Mouse (Mus musculus): ENCODE results near the gene Zfp651. TPM values are rescaled to one million over a fixed set of nuclear protein-coding genes. Genes with fewer than 3 reads are reported as not detected.

Zfp651 gene
- polyA plus RNA-seq, 1 experiment from 2014 or later: 8.0 TPM

- no peak overlapping the region for H3K4me2 ChIP-seq (replicated peaks; ENCODE audit: low read depth)
- no peak overlapping the region; the same call in 1 of the 2 replicates for H3K27ac ChIP-seq (replicated peaks)
- 54% methylated on average over 1 of the region's 1 CpGs for WGBS
- no peak for DNase-seq (ENCODE audit: low spot score)
- H3K4me3 ChIP-seq (ENCODE audit: low read depth, low read length): no peak overlapping the region
- no peaks in the 10 kb centered on the region for H3K36me3 ChIP-seq (ENCODE audit: control insufficient read depth, insufficient read depth, low read length)
- 0 out of 2 replicates have a peak, but pooled peaks cover 2% of the 10 kb centered on the region for H3K4me1 ChIP-seq (replicated peaks; ENCODE audit: control insufficient read depth, insufficient read depth)
- no peaks in the 10 kb centered on the region for H3K9me3 ChIP-seq (ENCODE audit: control insufficient read depth, low read length)
- no peaks in the 10 kb centered on the region for H3K27me3 ChIP-seq (ENCODE audit: control insufficient read depth, insufficient read depth, low read length)
- peak; percentile 36; the same call in 1 of the 2 replicates for ATAC-seq (ENCODE audit: low FRiP score, low TSS enrichment)
- no peak overlapping the region for H3K9ac ChIP-seq (ENCODE audit: low read length)
- TF ChIP-seq EP300 (optimal IDR thresholded peaks at IDR 0.05) (no peak), CTCF (IDR thresholded peaks at IDR 0.05; ENCODE audit: low read depth) (no peak)
Measured at GRCm38 (mm10) chr9:121794972-121795539, 35.9 kb downstream of the Zfp651 start.

GRCm38 (mm10) chr9:121797722-121798121 is 38.6 kb downstream of the Zfp651 start:
- Histone ChIP-seq H3K9me3 (ENCODE audit: control insufficient read depth, low read length) (no peaks in the 10 kb centered on the region), H3K27ac (replicated peaks) (no peak overlapping the region), H3K4me1 (replicated peaks; ENCODE audit: control insufficient read depth, insufficient read depth) (0 out of 2 replicates have a peak, but pooled peaks cover 2% of the 10 kb centered on the region), H3K9ac (ENCODE audit: low read length) (no peak overlapping the region), H3K27me3 (ENCODE audit: control insufficient read depth, insufficient read depth, low read length) (no peaks in the 10 kb centered on the region), H3K4me3 (ENCODE audit: low read depth, low read length) (no peak overlapping the region), H3K36me3 (ENCODE audit: control insufficient read depth, insufficient read depth, low read length) (no peaks in the 10 kb centered on the region), H3K4me2 (replicated peaks; ENCODE audit: low read depth) (no peak overlapping the region)
- WGBS: 8% methylated on average over 12 of the region's 12 CpGs
- peak; percentile 91 for DNase-seq (ENCODE audit: low spot score)
- TF ChIP-seq CTCF (IDR thresholded peaks at IDR 0.05; ENCODE audit: low read depth) (no peak), EP300 (optimal IDR thresholded peaks at IDR 0.05) (no peak)
- ATAC-seq (ENCODE audit: low FRiP score, low TSS enrichment): peak; percentile 75

- TF ChIP-seq EP300 (optimal IDR thresholded peaks at IDR 0.05) (no peak), CTCF (IDR thresholded peaks at IDR 0.05; ENCODE audit: low read depth) (no peak)
- Histone ChIP-seq H3K4me3 (ENCODE audit: low read depth, low read length) (no peak overlapping the region), H3K4me2 (replicated peaks; ENCODE audit: low read depth) (no peak overlapping the region), H3K9ac (ENCODE audit: low read length) (no peak overlapping the region), H3K4me1 (replicated peaks; ENCODE audit: control insufficient read depth, insufficient read depth) (0 out of 2 replicates have a peak, but pooled peaks cover 2% of the 10 kb centered on the region), H3K9me3 (ENCODE audit: control insufficient read depth, low read length) (no peaks in the 10 kb centered on the region), H3K36me3 (ENCODE audit: control insufficient read depth, insufficient read depth, low read length) (no peaks in the 10 kb centered on the region), H3K27ac (replicated peaks) (no peak overlapping the region), H3K27me3 (ENCODE audit: control insufficient read depth, insufficient read depth, low read length) (no peaks in the 10 kb centered on the region)
- DNase-seq (ENCODE audit: low spot score) (no peak), ATAC-seq (ENCODE audit: low FRiP score, low TSS enrichment) (no peak)
- 40% methylated on average over 6 of the region's 6 CpGs for WGBS
Measured at GRCm38 (mm10) chr9:121798887-121799520, 39.9 kb downstream of the Zfp651 start.

GRCm38 (mm10) chr9:121802747-121803146 is 43.6 kb downstream of the Zfp651 start:
- DNase-seq (ENCODE audit: low spot score) (no peak), ATAC-seq (ENCODE audit: low FRiP score, low TSS enrichment) (no peak)
- no peaks in the 10 kb centered on the region for H3K36me3 ChIP-seq (ENCODE audit: control insufficient read depth, insufficient read depth, low read length)
- H3K9me3 ChIP-seq (ENCODE audit: control insufficient read depth, low read length): no peaks in the 10 kb centered on the region
- TF ChIP-seq EP300 (optimal IDR thresholded peaks at IDR 0.05): no peak
- TF ChIP-seq CTCF (IDR thresholded peaks at IDR 0.05; ENCODE audit: low read depth): no peak
- no peak overlapping the region for H3K4me3 ChIP-seq (ENCODE audit: low read depth, low read length)
- H3K4me2 ChIP-seq (replicated peaks; ENCODE audit: low read depth): no peak overlapping the region
- H3K9ac ChIP-seq (ENCODE audit: low read length): no peak overlapping the region
- no peaks in the 10 kb centered on the region for H3K27me3 ChIP-seq (ENCODE audit: control insufficient read depth, insufficient read depth, low read length)
- no peak overlapping the region for H3K27ac ChIP-seq (replicated peaks)
- H3K4me1 ChIP-seq (replicated peaks; ENCODE audit: control insufficient read depth, insufficient read depth): 0 out of 2 replicates have a peak, but pooled peaks cover 2% of the 10 kb centered on the region
- 51% methylated on average over 7 of the region's 7 CpGs for WGBS

GRCm38 (mm10) chr9:121807546-121807945 is 48.4 kb downstream of the Zfp651 start:
- no peak for ATAC-seq (ENCODE audit: low FRiP score, low TSS enrichment)
- DNase-seq (ENCODE audit: low spot score): no peak
- no peaks in the 10 kb centered on the region for H3K4me1 ChIP-seq (replicated peaks; ENCODE audit: control insufficient read depth, insufficient read depth)
- no peaks in the 10 kb centered on the region for H3K9me3 ChIP-seq (ENCODE audit: control insufficient read depth, low read length)
- H3K27ac ChIP-seq (replicated peaks): no peak overlapping the region
- TF ChIP-seq EP300 (optimal IDR thresholded peaks at IDR 0.05): no peak
- TF ChIP-seq CTCF (IDR thresholded peaks at IDR 0.05; ENCODE audit: low read depth): no peak
- H3K27me3 ChIP-seq (ENCODE audit: control insufficient read depth, insufficient read depth, low read length): no peaks in the 10 kb centered on the region
- no peak overlapping the region for H3K4me2 ChIP-seq (replicated peaks; ENCODE audit: low read depth)
- no peak overlapping the region for H3K9ac ChIP-seq (ENCODE audit: low read length)
- H3K4me3 ChIP-seq (ENCODE audit: low read depth, low read length): no peak overlapping the region
- WGBS: 52% methylated on average over 1 of the region's 1 CpGs
- no peaks in the 10 kb centered on the region for H3K36me3 ChIP-seq (ENCODE audit: control insufficient read depth, insufficient read depth, low read length)

GRCm38 (mm10) chr9:121807947-121808346 is 48.8 kb downstream of the Zfp651 start:
- no peak for TF ChIP-seq EP300 (optimal IDR thresholded peaks at IDR 0.05)
- TF ChIP-seq CTCF (IDR thresholded peaks at IDR 0.05; ENCODE audit: low read depth): no peak
- Histone ChIP-seq H3K4me3 (ENCODE audit: low read depth, low read length) (no peak overlapping the region), H3K9ac (ENCODE audit: low read length) (no peak overlapping the region), H3K36me3 (ENCODE audit: control insufficient read depth, insufficient read depth, low read length) (no peaks in the 10 kb centered on the region), H3K27me3 (ENCODE audit: control insufficient read depth, insufficient read depth, low read length) (no peaks in the 10 kb centered on the region), H3K27ac (replicated peaks) (no peak overlapping the region), H3K4me1 (replicated peaks; ENCODE audit: control insufficient read depth, insufficient read depth) (no peaks in the 10 kb centered on the region), H3K4me2 (replicated peaks; ENCODE audit: low read depth) (no peak overlapping the region), H3K9me3 (ENCODE audit: control insufficient read depth, low read length) (no peaks in the 10 kb centered on the region)
- no peak for ATAC-seq (ENCODE audit: low FRiP score, low TSS enrichment)
- no peak for DNase-seq (ENCODE audit: low spot score)
- 47% methylated on average over 7 of the region's 7 CpGs for WGBS
